Mouse (Mus musculus): ENCODE measurements around the gene Acad8.

DNA sequence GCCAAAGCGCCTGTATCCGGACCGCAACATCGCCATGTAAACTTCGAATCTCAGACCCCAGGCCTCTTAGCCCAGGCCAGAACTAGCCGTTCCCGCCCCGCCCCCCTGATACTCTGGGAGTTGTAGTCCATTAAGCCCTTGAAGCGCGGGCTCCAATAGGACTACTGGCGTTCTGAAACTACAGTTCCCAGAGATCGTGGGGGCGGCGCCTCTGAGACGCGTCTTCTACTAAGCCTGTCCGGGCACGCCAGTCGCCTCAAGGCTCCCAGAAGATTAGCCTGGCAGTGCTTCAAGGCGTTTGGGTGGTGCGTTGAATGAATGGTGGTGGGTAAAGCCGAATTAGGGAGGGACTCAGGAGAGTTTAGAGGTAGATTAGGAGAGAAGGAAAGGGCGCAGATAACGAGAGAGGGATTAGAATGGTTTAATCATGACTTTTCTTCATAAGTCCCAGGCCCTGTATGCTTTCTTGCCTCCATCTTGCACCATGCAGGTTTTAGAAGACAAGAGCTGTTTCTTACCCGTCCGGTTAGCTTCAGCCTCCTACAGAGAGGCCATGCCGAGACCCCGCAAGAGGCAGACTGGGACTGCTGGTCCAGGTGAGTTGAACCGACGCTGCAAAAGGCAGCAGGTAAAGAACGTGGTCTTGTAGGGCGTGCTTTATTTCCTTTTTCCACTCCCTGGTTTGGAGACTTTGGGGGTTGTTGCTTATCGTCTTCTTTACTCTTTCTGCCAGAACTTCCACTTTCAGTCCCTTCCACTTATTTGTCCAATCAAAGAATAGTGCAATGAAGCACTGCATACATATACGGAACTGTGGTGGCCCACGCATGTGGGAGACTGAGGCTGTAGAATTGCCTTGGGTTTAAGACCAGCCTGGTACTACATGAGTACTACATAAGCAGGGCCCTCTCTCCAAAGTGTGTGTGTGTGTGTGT, at the start of gene Acad8, which contains the start of gene Thyn1:
- TF ChIP-seq CTCF (IDR thresholded peaks at IDR 0.05; ENCODE audit: low read depth) (no peak), EP300 (IDR thresholded peaks at IDR 0.05; ENCODE audit: low read depth) (no peak)

Data from liver, postnatal 0 days (tissue).